Mouse (Mus musculus): ENCODE measurements around the gene Trpd52l3. TPM values are rescaled to one million over a fixed set of nuclear protein-coding genes. Genes with fewer than 3 reads are reported as not detected.
A peak's percentile ranks its signal among the peaks of the same experiment; 100 is the strongest.
"Not testable (repeated sequence)": the region's sequence is repeated elsewhere in the genome, so short reads cannot be mapped to it uniquely, and the experiment has no call there.

The Trpd52l3 gene
- total RNA-seq, 1 experiment: 0.13 TPM

- no peaks in the 10 kb centered on the region for H3K36me3 ChIP-seq (ENCODE audit: control insufficient read depth, insufficient read depth, low read length, poor library complexity, severe bottlenecking)
- no peak overlapping the region for H3K27ac ChIP-seq (ENCODE audit: insufficient read depth, low read depth, low read length, poor library complexity, severe bottlenecking)
- in situ Hi-C loops (cut with MboI; ENCODE audit: low sequenced_read_pairs in 2 of 2, unreplicated experiment in 2 of 2): no loop called here
- H3K9ac ChIP-seq (ENCODE audit: insufficient read depth, low read depth, low read length, poor library complexity, severe bottlenecking): no peak overlapping the region
- H3K9me3 ChIP-seq (ENCODE audit: control insufficient read depth, insufficient read depth, low read depth, low read length): no peaks in the 10 kb centered on the region
- no peak for DNase-seq (ENCODE audit: low read depth, low spot score)
- no peak for TF ChIP-seq HCFC1 (IDR thresholded peaks at IDR 0.05; ENCODE audit: borderline replicate concordance, insufficient read depth, low read length)
- no peak for TF ChIP-seq CHD2 (IDR thresholded peaks at IDR 0.05; ENCODE audit: low read depth, low read length)
- no peak overlapping the region for H3K4me3 ChIP-seq (ENCODE audit: insufficient read depth in 1 of 2, low read depth in 1 of 2, low read length in 2 of 2, poor library complexity in 1 of 2, severe bottlenecking in 1 of 2)
- H3K4me1 ChIP-seq (ENCODE audit: control insufficient read depth in 2 of 2, insufficient read depth in 2 of 2, low read length in 2 of 2, poor library complexity in 1 of 2): no peaks in the 10 kb centered on the region
Observed at GRCm38 (mm10) chr19:30016156-30016555, 12.6 kb downstream of the Trpd52l3 start.

GRCm38 (mm10) chr19:30023419-30023818 lies 19.8 kb downstream of the Trpd52l3 start:
- H3K9me3 ChIP-seq (ENCODE audit: control insufficient read depth, insufficient read depth, low read depth, low read length); H3K36me3 ChIP-seq (ENCODE audit: control insufficient read depth, insufficient read depth, low read length, poor library complexity, severe bottlenecking); in situ Hi-C loops (cut with MboI; ENCODE audit: low sequenced_read_pairs in 2 of 2, unreplicated experiment in 2 of 2); DNase-seq (ENCODE audit: low read depth, low spot score); H3K27ac ChIP-seq (ENCODE audit: insufficient read depth, low read depth, low read length, poor library complexity, severe bottlenecking); H3K9ac ChIP-seq (ENCODE audit: insufficient read depth, low read depth, low read length, poor library complexity, severe bottlenecking); H3K4me3 ChIP-seq (ENCODE audit: insufficient read depth in 1 of 2, low read depth in 1 of 2, low read length in 2 of 2, poor library complexity in 1 of 2, severe bottlenecking in 1 of 2); H3K4me1 ChIP-seq (ENCODE audit: control insufficient read depth in 2 of 2, insufficient read depth in 2 of 2, low read length in 2 of 2, poor library complexity in 1 of 2): not testable (repeated sequence)

GRCm38 (mm10) chr19:30029002-30029710 lies 25.6 kb downstream of the Trpd52l3 start:
- Histone ChIP-seq H3K36me3 (ENCODE audit: control insufficient read depth, insufficient read depth, low read length, poor library complexity, severe bottlenecking) (no peaks in the 10 kb centered on the region), H3K27ac (ENCODE audit: insufficient read depth, low read depth, low read length, poor library complexity, severe bottlenecking) (no peak overlapping the region), H3K4me1 (ENCODE audit: control insufficient read depth in 2 of 2, insufficient read depth in 2 of 2, low read length in 2 of 2, poor library complexity in 1 of 2) (0 out of 4 replicates have a peak, but pooled peaks cover 0 to 2% of the 10 kb centered on the region in 2 experiments), H3K9ac (ENCODE audit: insufficient read depth, low read depth, low read length, poor library complexity, severe bottlenecking) (no peak overlapping the region), H3K4me3 (ENCODE audit: insufficient read depth in 1 of 2, low read depth in 1 of 2, low read length in 2 of 2, poor library complexity in 1 of 2, severe bottlenecking in 1 of 2) (peak overlapping the region in 1 of 2 experiments; percentile 55; a peak in 2 of 4 replicates), H3K9me3 (ENCODE audit: control insufficient read depth, insufficient read depth, low read depth, low read length) (no peaks in the 10 kb centered on the region)
- TF ChIP-seq ZNF384 (IDR thresholded peaks at IDR 0.05; ENCODE audit: low read depth, low read length): no peak
- no peak for TF ChIP-seq ZC3H11A (IDR thresholded peaks at IDR 0.05; ENCODE audit: borderline replicate concordance, low read depth, low read length)
- TF ChIP-seq CHD2 (IDR thresholded peaks at IDR 0.05; ENCODE audit: low read depth, low read length): peak; percentile 58
- no peak for TF ChIP-seq MAFK (IDR thresholded peaks at IDR 0.05; ENCODE audit: insufficient read depth, low read depth, low read length)
- in situ Hi-C loops (cut with MboI; ENCODE audit: low sequenced_read_pairs in 2 of 2, unreplicated experiment in 2 of 2): no loop called here
- peak; percentile 81 for DNase-seq (ENCODE audit: low read depth, low spot score)

GRCm38 (mm10) chr19:30029894-30030635 lies 26.5 kb downstream of the Trpd52l3 start, which contains the start of gene Uhrf2:
TSS of gene Uhrf2 (plus strand) at chr19:30030513.
- H3K4me1 ChIP-seq (ENCODE audit: control insufficient read depth in 2 of 2, insufficient read depth in 2 of 2, low read length in 2 of 2, poor library complexity in 1 of 2): 0 out of 4 replicates have a peak, but pooled peaks cover 2% of the 10 kb centered on the region in 2 experiments
- peak within 1 kb of the TSS; percentile 91 to 94 for H3K4me3 ChIP-seq (ENCODE audit: insufficient read depth in 1 of 2, low read depth in 1 of 2, low read length in 2 of 2, poor library complexity in 1 of 2, severe bottlenecking in 1 of 2)
- no peaks in the 10 kb centered on the region for H3K36me3 ChIP-seq (ENCODE audit: control insufficient read depth, insufficient read depth, low read length, poor library complexity, severe bottlenecking)
- H3K9ac ChIP-seq (ENCODE audit: insufficient read depth, low read depth, low read length, poor library complexity, severe bottlenecking): peak within 1 kb of the TSS; percentile 92
- DNase-seq (ENCODE audit: low read depth, low spot score): peak; percentile 82
- TF ChIP-seq ZC3H11A (IDR thresholded peaks at IDR 0.05; ENCODE audit: borderline replicate concordance, low read depth, low read length): no peak
- no peak for TF ChIP-seq MAFK (IDR thresholded peaks at IDR 0.05; ENCODE audit: insufficient read depth, low read depth, low read length)
- TF ChIP-seq CHD2 (IDR thresholded peaks at IDR 0.05; ENCODE audit: low read depth, low read length): peak; percentile 99
- TF ChIP-seq HCFC1 (IDR thresholded peaks at IDR 0.05; ENCODE audit: borderline replicate concordance, insufficient read depth, low read length): peak; percentile 11; the same call in 1 of the 2 replicates
- H3K9me3 ChIP-seq (ENCODE audit: control insufficient read depth, insufficient read depth, low read depth, low read length): no peaks in the 10 kb centered on the region
- no peak within 1 kb of the TSS for H3K27ac ChIP-seq (ENCODE audit: insufficient read depth, low read depth, low read length, poor library complexity, severe bottlenecking)
- in situ Hi-C loops (cut with MboI; ENCODE audit: low sequenced_read_pairs in 2 of 2, unreplicated experiment in 2 of 2): no loop called here
